Mouse (Mus musculus) spleen, embryonic (tissue): ENCODE results near the gene Olfr437.
"Not testable (repeated sequence)": the region's sequence is repeated elsewhere in the genome, so short reads cannot be mapped to it uniquely, and the experiment has no call there.

Experiments
- CTCF ChIA-PET: fragments of 350-600 bp; sonication (Branson Sonifier 250); formaldehyde crosslinking; loops from one replicate; lab custom pipeline; 2022; lab: Charles Lee

Gene Olfr437

GRCm38 (mm10) chr6:43162982-43163381 is at the start of gene Olfr437:
Gene Olfr437, plus strand, starts transcription at chr6:43163282.
- CTCF ChIA-PET = no interaction called here

DNA sequence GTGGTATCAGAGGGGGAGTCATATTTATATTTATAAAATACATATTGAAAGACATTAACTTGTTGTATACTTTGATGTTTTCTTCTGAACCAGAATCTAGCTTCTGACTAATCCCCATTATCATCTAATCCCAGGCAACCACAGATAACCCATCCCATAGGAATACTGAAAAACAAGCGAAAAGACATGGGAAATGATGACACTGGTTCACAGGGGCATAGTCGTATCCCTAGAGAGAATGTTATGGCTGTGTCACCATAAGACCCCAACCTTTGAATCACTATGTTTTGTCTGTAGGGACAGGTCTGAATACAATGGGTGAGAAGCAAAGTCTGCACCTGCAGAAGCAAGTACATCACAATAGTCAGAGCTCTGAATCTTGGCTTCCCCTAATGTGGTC is 16.8 kb upstream of the Olfr437 start, which contains the start of gene Olfr237-ps1:
Olfr237-ps1 (plus strand) TSS at position 301 of the 400 bp plus-strand sequence.
- CTCF ChIA-PET = not testable (repeated sequence)

GRCm38 (mm10) chr6:43159502-43159901 is 3.6 kb upstream of the Olfr437 start:
- CTCF ChIA-PET = no interaction called here

GRCm38 (mm10) chr6:43167246-43167645 is 4.2 kb downstream of the Olfr437 start:
- CTCF ChIA-PET = no interaction called here

- CTCF ChIA-PET = no interaction called here
These were observed 8.8 kb downstream of the Olfr437 start, which contains the start of gene Olfr13 for GRCm38 (mm10) chr6:43171840-43172239. Gene Olfr13, plus strand, starts transcription at chr6:43172140.

- CTCF ChIA-PET = no interaction called here
These were observed 15.0 kb downstream of the Olfr437 start for GRCm38 (mm10) chr6:43178129-43178528.

DNA sequence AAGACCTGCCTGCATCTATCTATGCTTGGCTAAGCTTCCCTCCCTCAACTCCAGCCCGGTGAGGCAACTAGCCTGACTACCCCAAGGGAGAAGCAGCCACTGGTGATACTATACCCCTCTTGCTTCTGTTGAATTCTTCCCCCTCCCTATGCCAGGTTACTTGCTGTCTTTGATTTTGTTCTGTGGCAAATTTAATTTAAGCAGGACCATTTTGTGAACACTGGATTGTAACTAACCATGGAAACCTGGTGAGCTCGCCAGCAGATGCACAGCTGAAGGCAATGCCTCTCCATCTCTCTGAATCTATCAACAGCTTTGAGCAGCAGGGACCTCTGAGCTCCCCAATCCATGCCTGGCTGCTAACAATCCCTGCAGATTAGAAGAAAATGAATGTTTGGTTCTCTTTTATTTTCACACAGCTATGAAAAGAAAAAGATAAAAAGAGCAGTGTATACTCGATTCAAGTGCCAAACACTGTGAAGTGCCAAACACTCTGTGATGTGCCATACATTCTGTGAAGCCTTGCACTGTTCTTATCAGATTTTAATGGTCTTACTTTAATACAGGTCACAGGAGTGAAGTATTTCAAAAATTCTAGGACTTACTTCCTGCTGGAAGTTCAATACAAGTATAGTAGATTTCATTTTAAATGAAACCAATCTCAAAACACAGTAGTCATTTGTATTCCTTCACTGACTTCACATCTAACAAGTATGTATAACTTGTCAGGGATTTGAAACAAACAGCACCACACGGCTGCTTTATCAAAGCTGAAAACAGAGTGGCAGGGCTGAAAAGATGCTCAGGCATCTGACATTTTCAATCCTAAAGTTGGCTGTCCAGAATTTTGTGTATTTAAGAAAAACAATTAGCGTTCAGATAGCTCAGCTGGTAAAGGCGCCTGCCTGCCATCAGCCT is 15.8 kb downstream of the Olfr437 start:
- CTCF ChIA-PET = no interaction called here

- CTCF ChIA-PET = no interaction called here
These were observed 27.9 kb downstream of the Olfr437 start for GRCm38 (mm10) chr6:43190986-43191385.

GRCm38 (mm10) chr6:43196781-43197180 is 33.7 kb downstream of the Olfr437 start, which contains the start of gene Olfr435:
Gene Olfr435, plus strand, starts transcription at chr6:43197146.
- CTCF ChIA-PET = no interaction called here

DNA sequence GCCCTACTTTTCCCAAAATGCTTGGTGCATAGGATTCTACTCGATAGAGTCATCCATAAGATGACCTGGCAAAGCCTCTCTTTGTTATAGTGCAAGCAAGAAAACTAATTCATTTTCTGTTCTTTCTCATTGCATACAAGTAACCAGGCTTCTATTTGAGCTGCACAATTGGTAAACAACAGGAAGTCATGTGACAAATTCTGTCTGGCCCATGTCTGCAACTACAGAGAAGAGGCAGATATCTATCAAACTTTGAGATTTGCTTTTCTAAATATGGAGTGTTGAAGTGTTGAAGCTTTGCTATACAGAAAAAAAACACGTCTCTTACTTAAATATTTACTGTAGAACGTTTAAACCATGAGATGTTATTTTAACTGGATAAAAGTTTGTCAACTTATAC is 35.0 kb downstream of the Olfr437 start:
- CTCF ChIA-PET = no interaction called here

DNA sequence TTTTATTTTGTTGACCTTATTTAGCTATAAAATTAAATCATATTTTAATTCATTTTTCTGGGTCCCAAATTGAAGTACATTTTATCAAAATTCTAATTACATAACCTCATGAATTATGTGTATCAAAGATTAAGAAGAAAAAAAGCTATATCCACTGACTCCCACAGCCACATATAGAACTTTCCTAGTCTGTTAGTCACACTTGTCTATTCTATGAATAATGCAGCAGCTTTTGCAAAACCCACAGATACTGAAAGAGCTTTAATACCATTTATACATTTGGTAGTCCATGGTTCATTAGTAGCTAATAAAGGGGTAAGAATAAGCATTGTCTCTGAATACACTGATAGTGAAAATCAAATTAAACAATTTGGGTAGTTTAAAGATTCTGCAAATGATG is 39.7 kb downstream of the Olfr437 start:
- CTCF ChIA-PET = no interaction called here

- CTCF ChIA-PET = no interaction called here
These were observed 42.3 kb downstream of the Olfr437 start for GRCm38 (mm10) chr6:43205355-43205754.

DNA sequence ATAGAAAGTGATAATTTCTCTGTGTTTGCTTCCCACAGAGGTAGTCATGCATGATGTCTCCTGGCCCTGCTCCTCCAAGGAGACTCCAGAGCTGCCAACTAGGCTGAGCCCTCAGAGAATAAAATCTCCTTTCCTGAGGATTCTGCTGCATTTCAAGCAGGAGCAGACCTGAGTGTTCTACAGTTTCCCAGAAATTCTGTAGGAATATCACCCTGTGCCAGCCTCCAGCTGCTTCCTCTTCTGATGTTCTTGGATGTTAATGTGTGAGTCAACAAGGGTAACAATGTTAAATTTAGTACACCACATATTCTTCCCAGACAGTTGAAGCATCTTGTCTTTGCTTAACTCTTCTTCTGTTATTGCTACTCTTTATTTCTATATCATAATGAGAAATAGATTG is 49.8 kb downstream of the Olfr437 start, which contains the start of gene Olfr434:
Olfr434 (plus strand) TSS at position 149 of the 400 bp plus-strand sequence.
- CTCF ChIA-PET = not testable (repeated sequence)
